Mouse (Mus musculus): ENCODE data around the gene Dglucy.

DNA sequence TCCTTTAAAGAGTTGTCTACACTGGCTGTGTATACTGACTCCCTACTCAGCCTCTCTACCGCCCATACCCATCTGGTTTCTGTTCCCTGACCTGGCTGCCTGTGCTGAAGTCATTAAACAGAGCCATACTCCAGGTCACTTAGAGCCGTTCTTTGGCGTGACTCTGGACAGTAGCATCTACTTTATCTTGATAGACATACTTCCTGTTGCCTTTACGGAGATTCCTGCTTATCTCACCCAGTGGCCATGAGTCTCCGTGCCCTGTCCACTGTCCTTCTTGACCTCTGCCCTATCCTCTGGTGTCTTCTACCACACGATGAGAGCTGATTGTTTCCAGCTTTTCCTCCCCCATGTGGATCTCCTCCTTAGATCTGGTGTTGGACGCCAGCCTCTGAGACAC is 6.5 kb downstream of the Dglucy start:
- TF ChIP-seq CTCF (IDR thresholded peaks at IDR 0.05; ENCODE audit: insufficient read depth, low read length) (no peak), POLR2A (IDR thresholded peaks at IDR 0.05; ENCODE audit: borderline replicate concordance, extremely low read depth, low read depth, low read length) (no peak)

Measured in lung, adult 2 months (tissue).